Mouse (Mus musculus): ENCODE data around the gene Rbms3. TPM values are rescaled to one million over a fixed set of nuclear protein-coding genes. Genes with fewer than 3 reads are reported as not detected.

The Rbms3 gene
- polyA plus RNA-seq, 1 experiment = not detected

- H3K27ac ChIP-seq (ENCODE audit: insufficient read depth, low read depth, low read length) = no peak overlapping the region
- 0 out of 2 replicates have a peak, but pooled peaks cover 6% of the 10 kb centered on the region for H3K4me1 ChIP-seq (ENCODE audit: control insufficient read depth, insufficient read depth, low read length)
- TF ChIP-seq POLR2A (IDR thresholded peaks at IDR 0.05; ENCODE audit: insufficient read depth, low read depth, low read length) (no peak), CTCF (IDR thresholded peaks at IDR 0.05; ENCODE audit: insufficient read depth, low read depth, low read length) (no peak)
- no peak overlapping the region for H3K4me3 ChIP-seq (ENCODE audit: insufficient read depth, low read depth, low read length)
- WGBS = 77% methylated on average over 2 of the region's 2 CpGs
Observed at GRCm38 (mm10) chr9:116813396-116813795, 816.3 kb downstream of the Rbms3 start.

- Histone ChIP-seq H3K4me3 (ENCODE audit: insufficient read depth, low read depth, low read length) (no peak overlapping the region), H3K27ac (ENCODE audit: insufficient read depth, low read depth, low read length) (no peak overlapping the region), H3K4me1 (ENCODE audit: control insufficient read depth, insufficient read depth, low read length) (peaks cover 10% of the 10 kb centered on the region)
- WGBS = 63% methylated on average over 5 of the region's 5 CpGs
- TF ChIP-seq POLR2A (IDR thresholded peaks at IDR 0.05; ENCODE audit: insufficient read depth, low read depth, low read length) = no peak
- no peak for TF ChIP-seq CTCF (IDR thresholded peaks at IDR 0.05; ENCODE audit: insufficient read depth, low read depth, low read length)
Observed at GRCm38 (mm10) chr9:116809260-116809659, 820.5 kb downstream of the Rbms3 start.

- Histone ChIP-seq H3K4me3 (ENCODE audit: insufficient read depth, low read depth, low read length) (no peak overlapping the region), H3K27ac (ENCODE audit: insufficient read depth, low read depth, low read length) (0 out of 2 replicates have a peak overlapping the region, but pooled peaks have one; percentile 34), H3K4me1 (ENCODE audit: control insufficient read depth, insufficient read depth, low read length) (peaks cover 10% of the 10 kb centered on the region)
- TF ChIP-seq CTCF (IDR thresholded peaks at IDR 0.05; ENCODE audit: insufficient read depth, low read depth, low read length) (no peak), POLR2A (IDR thresholded peaks at IDR 0.05; ENCODE audit: insufficient read depth, low read depth, low read length) (no peak)
- 51% methylated on average over 4 of the region's 4 CpGs for WGBS
Observed at GRCm38 (mm10) chr9:116808401-116808800, 821.3 kb downstream of the Rbms3 start.

GRCm38 (mm10) chr9:116807166-116808081, 822.3 kb downstream of the Rbms3 start:
- WGBS = 35% methylated on average over 16 of the region's 16 CpGs
- 0 out of 2 replicates have a peak overlapping the region, but pooled peaks have one; percentile 34 for H3K27ac ChIP-seq (ENCODE audit: insufficient read depth, low read depth, low read length)
- H3K4me3 ChIP-seq (ENCODE audit: insufficient read depth, low read depth, low read length) = no peak overlapping the region
- no peak for TF ChIP-seq CTCF (IDR thresholded peaks at IDR 0.05; ENCODE audit: insufficient read depth, low read depth, low read length)
- TF ChIP-seq POLR2A (IDR thresholded peaks at IDR 0.05; ENCODE audit: insufficient read depth, low read depth, low read length) = no peak
- H3K4me1 ChIP-seq (ENCODE audit: control insufficient read depth, insufficient read depth, low read length) = peaks cover 10% of the 10 kb centered on the region

- Histone ChIP-seq H3K27ac (ENCODE audit: insufficient read depth, low read depth, low read length) (no peak overlapping the region), H3K4me1 (ENCODE audit: control insufficient read depth, insufficient read depth, low read length) (peaks cover 7% of the 10 kb centered on the region), H3K4me3 (ENCODE audit: insufficient read depth, low read depth, low read length) (no peak overlapping the region)
- WGBS = 69% methylated on average over 3 of the region's 3 CpGs
- TF ChIP-seq POLR2A (IDR thresholded peaks at IDR 0.05; ENCODE audit: insufficient read depth, low read depth, low read length) (no peak), CTCF (IDR thresholded peaks at IDR 0.05; ENCODE audit: insufficient read depth, low read depth, low read length) (no peak)
Observed at GRCm38 (mm10) chr9:116803292-116803731, 826.4 kb downstream of the Rbms3 start.

- peaks cover 3% of the 10 kb centered on the region for H3K4me1 ChIP-seq (ENCODE audit: control insufficient read depth, insufficient read depth, low read length)
- H3K27ac ChIP-seq (ENCODE audit: insufficient read depth, low read depth, low read length) = no peak overlapping the region
- TF ChIP-seq POLR2A (IDR thresholded peaks at IDR 0.05; ENCODE audit: insufficient read depth, low read depth, low read length) (no peak), CTCF (IDR thresholded peaks at IDR 0.05; ENCODE audit: insufficient read depth, low read depth, low read length) (no peak)
- H3K4me3 ChIP-seq (ENCODE audit: insufficient read depth, low read depth, low read length) = no peak overlapping the region
- WGBS = 53% methylated on average over 7 of the region's 7 CpGs
Observed at GRCm38 (mm10) chr9:116802602-116803001, 827.1 kb downstream of the Rbms3 start.

GRCm38 (mm10) chr9:116795240-116795955, 834.3 kb downstream of the Rbms3 start:
- TF ChIP-seq POLR2A (IDR thresholded peaks at IDR 0.05; ENCODE audit: insufficient read depth, low read depth, low read length) = no peak
- no peak for TF ChIP-seq CTCF (IDR thresholded peaks at IDR 0.05; ENCODE audit: insufficient read depth, low read depth, low read length)
- Histone ChIP-seq H3K4me1 (ENCODE audit: control insufficient read depth, insufficient read depth, low read length) (no peaks in the 10 kb centered on the region), H3K4me3 (ENCODE audit: insufficient read depth, low read depth, low read length) (no peak overlapping the region), H3K27ac (ENCODE audit: insufficient read depth, low read depth, low read length) (no peak overlapping the region)
- 67% methylated on average over 2 of the region's 2 CpGs for WGBS

- TF ChIP-seq CTCF (IDR thresholded peaks at IDR 0.05; ENCODE audit: insufficient read depth, low read depth, low read length) = no peak
- TF ChIP-seq POLR2A (IDR thresholded peaks at IDR 0.05; ENCODE audit: insufficient read depth, low read depth, low read length) = no peak
- Histone ChIP-seq H3K4me3 (ENCODE audit: insufficient read depth, low read depth, low read length) (no peak overlapping the region), H3K27ac (ENCODE audit: insufficient read depth, low read depth, low read length) (no peak overlapping the region), H3K4me1 (ENCODE audit: control insufficient read depth, insufficient read depth, low read length) (no peaks in the 10 kb centered on the region)
- WGBS = 84% methylated on average over 7 of the region's 7 CpGs
Observed at GRCm38 (mm10) chr9:116791850-116792249, 837.9 kb downstream of the Rbms3 start.
